Mouse (Mus musculus) urinary bladder, postnatal 25 days (tissue): Measurements from ENCODE around the gene Cfap58.

Source experiments
- DNase-seq: peaks from one replicate; pipeline ENCODE4 v3.0.0; 2022; ENCODE audit warnings: low spot score

Cfap58 gene

DNA sequence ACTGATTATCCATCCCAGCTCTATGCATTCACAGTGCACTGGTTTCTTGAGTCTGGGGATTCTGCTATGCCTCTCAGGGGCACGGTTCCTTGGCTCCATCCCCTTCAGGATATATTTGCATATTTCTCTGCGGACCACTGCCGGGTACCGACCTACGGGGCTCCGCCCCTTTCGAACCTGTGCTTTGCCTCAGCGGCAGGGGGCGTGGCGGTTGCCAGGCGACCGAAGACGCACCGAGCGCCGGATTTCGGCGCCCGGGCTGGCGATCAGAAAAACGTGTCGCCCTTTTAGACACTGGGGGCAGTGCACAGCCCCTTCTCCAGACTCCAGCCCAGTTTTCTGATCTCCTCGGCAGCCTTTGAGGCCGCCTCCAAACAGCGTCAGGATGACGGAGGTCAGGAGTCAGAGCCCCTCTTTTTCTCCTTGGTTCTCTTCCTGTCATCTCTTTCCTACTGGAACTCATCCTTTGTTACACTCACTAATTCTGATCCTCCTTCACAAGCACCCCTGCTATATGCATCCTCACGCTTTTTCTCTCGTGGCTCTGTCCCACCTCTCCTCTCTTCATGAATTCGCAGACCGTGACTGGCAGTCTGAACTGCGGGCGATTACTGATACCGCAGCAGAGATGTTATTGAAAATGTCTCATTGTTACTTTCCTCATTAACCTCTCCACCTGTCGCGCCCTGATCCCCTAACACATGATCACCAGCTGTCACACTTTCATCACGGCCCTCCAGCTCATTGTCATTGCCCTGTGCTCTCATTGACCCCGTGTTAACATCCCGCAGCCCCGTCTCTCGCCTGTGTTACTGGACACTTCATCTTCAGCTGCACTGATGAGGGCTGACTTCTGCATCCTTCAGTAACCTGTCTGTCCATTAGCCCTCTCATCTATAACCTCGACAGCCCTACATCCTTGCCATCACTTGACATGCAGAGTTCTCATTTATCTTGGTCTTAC is at the start of gene Cfap58:
Cfap58 (plus strand) TSS at position 233 of the 964 bp plus-strand sequence.
- peak; percentile 42 for DNase-seq

DNA sequence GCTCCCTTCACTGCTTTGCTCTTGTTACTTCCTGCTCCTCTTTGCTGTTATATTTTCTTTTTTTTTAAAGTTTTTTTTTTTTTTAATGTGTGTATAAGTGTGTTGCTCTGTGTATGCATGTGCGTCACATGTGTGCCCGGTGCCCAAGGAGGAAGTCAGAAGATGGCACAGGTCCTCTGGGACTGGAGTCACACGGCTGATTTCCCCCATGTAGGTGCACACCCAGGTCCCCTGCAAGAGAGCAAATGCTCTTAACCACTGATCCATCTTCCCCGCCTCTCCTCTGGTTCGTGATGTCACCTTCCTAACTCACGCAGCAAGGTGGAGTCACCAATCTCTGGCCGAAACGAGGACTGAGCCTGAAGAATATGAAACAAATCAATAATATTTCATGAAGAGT is 49.4 kb upstream of the Cfap58 start:
- no peak for DNase-seq

GRCm38 (mm10) chr19:47890489-47891130 is 46.9 kb upstream of the Cfap58 start:
- no peak for DNase-seq

- no peak for DNase-seq
These were observed 45.7 kb upstream of the Cfap58 start for GRCm38 (mm10) chr19:47891562-47892312.

DNA sequence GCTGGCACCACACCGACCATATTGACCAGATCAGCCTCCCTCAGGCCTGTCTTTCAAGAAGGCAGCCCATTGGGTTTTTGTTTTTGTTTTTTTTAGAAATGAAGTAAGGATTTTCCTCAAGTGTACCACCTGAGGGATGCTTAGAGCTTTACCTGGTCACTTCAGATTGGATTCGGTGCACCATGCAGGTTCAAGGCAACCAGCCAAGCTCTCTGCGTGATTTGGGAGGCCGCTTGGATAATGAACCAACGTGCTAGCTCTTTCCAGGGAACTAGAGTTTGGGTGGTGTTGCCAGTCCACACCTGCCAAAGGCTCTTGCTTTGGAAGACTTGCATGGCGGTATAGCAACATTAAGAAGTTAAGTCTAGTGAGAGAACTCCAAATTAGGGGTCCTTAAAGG is 44.4 kb upstream of the Cfap58 start:
- no peak for DNase-seq

- no peak for DNase-seq
These were observed 38.9 kb upstream of the Cfap58 start for GRCm38 (mm10) chr19:47898472-47899079.

DNA sequence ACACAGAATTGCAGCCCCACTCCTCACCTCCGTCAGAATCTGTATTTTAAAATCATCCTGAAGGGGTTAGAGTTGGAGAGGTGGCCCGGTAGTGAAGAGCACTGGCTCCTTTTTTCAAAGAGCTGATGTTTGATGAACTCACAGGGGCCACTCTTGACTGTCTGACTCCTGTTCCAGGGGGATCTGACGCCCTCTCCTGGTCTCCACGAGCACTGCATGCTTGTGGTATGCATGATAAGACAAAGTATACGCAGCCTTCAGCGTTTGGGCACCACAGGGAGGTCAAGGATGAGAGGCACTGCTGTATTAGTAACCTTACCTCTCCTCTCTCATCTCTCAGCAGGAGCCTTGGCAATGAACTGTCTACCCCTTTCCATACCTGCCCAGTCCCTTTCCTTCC is 37.5 kb upstream of the Cfap58 start:
- no peak for DNase-seq

DNA sequence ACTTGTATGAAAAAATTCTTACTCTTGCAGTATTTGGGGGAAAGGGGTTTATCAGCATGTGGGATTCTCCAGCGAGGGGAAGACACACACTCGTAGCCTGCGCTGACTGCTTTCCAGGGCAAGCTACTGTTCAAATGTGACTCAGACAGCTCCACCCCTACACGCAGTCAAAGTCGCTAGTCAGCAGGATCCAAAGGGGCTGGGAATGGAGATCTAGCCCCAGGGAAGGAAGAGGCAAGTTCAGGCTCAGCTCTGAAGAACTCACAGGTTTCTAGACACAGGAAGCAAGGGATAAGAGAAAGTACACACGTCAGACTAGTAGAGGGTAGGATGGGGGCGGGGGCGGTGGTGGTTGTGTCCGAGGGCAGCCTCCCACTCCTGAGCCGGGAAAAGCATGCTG is 36.9 kb upstream of the Cfap58 start:
- DNase-seq, result no peak

DNA sequence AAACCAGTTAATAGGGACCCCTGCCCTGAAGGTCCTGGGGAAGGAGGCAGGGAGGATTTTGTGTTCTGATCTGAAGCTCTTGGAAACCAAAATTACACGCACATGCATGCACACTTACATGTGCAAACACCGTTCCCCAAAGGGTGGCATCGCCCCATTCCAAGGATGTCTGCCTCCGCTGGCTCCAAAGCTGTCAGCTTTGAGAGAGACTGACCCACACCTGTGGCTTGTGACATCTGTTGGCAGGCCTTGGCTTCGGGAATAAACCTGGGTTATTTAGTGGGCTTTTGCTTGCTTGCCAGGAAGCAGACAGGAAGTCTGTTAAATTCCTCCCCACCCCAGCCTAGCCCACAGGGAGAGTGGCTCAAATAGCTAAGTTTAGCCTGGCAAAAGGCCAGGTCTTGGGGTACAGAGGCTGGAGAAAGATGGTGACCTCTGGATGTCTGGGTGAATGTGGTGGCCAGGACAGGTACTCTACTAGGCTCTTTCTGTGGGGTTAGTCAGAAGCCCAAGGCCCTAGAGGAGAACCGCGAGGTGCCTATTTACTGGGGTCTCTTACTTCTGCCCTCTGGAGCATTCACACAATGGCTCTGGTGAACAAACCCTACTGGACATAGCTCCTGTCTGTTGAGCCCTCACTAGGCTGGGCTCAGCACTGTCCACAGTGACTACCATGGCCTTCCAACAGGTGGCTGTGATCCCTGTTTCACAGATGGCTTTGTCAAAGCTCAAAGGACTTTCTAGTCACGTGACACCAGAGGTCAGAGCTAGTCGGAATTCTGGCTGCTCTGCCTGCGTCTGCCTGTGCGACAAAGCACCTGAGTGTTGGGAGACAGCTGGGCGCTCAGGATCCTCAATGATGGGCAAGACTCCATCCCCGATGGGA is 34.9 kb upstream of the Cfap58 start:
- DNase-seq, result no peak

DNA sequence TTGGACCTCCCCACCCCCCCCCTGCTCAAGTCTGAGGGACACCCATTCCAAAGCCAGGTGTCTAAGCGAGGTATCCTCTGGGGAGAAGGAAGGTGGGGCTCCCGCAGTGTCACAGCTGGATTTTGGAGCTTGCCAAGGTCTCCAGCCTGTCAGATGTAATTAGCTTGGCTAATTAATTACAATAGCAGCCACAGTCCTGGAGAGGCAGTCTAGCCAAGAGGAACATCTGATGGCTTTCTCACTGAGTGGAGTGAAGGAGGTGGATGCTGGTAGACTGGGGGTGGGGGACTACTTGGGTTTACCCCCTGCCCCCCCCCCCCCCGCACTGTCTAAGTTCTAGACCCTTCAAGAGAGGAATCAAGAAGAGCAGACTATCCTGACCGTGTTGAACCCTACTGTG is 33.8 kb upstream of the Cfap58 start:
- no peak for DNase-seq

GRCm38 (mm10) chr19:47905081-47905480 is 32.4 kb upstream of the Cfap58 start:
- no peak for DNase-seq

DNA sequence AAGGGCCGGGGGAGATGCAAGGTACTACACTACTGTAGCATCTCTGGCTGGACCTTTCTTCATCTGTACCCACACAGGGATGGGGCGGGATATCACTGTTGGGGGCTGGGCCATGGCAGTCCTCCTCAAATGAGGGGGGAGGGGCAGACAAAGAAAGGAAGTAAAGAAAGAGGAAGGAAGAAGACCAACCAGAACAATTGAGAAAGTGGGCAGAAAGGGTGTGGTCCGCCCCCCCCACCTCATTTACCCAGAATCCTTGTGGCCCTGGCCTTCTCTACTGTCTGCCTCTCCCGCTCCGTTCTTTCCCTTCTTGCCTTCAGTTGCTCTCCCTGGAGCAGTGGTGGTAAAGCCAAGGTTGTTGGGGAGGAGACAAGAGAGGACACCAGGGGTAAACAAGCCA is 31.9 kb upstream of the Cfap58 start:
- no peak for DNase-seq

DNA sequence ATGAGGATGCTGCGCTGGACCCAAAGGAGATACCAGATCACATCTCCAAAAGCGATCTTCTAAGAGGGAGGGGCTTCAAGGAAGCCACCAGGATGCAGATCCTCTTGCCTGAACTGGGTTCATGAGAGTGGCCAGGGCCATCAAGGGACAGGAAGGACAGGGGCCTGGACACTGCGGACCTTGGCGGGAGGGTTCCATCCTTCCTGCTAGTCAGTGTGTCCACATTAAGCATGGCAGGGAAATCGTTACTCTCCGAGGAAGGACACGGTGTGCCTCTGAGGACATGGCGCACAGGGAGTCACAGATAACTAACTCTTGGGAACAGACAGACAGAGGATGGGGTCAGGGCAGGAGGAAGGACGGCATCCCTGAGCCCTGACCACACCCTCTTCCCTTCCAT is 29.9 kb upstream of the Cfap58 start:
- no peak for DNase-seq

DNA sequence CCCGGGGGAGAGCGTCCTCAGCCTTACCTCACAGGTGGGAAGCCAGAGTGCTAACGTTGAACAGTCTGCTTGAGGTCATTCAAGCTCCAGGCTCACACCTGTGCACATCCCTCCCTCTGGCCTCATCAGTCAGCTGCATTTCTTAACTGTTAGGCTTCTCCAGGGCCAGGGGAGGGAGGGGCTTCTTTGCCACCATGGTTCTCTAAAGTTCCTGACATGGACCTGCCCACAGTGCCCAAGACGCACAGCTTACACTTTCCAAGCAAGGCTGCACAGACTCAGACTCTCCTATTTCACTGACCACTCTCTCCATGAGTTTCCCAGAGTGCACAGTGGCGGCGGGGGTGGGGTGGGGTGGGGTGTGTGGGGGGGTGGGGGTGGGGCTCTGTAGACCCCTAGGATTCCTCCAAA is 28.5 kb upstream of the Cfap58 start:
- no peak for DNase-seq

DNA sequence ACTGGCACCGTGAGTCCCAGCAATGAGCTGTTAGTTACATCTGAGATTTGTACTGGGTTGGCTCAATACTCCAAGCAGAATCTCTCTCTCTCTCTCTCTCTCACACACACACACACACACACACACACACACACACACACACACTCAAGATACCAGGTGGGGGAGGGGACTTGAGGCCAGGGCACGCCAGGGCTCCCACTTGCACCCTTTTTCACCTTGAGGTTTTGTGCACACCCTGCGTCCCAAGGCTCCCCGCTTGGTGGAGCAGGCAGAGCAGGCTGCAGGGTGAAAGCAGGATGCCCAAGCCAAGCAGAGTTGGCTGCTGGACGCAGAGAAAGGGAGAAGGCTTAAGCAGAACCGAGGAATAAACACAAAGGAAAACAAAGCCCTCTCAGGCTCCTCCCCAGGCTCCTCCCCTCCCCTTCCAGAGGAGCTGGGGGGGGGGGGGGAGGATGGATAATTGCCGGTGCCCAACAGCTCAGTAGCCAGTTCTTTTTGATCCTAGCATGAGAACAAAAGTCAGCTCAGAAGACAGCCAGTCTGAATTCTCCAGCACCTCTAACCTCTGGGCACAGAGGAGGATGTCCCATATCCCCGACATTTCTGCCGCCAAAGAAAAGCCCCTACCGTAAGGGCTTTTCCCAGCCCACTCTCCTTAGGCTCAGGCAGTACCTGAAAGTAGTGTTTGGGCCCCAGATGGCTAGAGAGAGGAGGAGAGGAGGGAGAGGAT is 27.9 kb upstream of the Cfap58 start:
- no peak for DNase-seq

- DNase-seq, result no peak
These were observed 27.3 kb upstream of the Cfap58 start for GRCm38 (mm10) chr19:47910117-47910618.

DNA sequence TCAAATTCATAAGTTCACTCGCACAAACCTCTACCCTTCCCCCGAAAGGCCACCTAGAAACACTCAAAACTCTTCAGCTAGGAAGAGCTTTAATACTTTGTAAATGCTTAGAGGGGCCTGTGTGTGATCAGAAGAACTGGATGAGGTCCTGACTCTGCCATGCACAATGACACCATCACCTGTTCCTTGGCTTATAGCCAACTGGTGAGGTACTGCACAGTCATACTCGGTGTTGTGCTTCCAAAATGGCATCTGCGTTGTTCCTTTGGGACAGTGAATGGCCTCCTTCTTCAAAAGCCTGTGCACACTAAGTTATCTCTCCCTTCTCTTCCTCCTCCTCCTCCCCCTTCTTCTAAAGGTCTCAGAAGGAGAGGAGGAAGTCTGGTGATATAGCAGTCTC is 26.7 kb upstream of the Cfap58 start:
- no peak for DNase-seq

DNA sequence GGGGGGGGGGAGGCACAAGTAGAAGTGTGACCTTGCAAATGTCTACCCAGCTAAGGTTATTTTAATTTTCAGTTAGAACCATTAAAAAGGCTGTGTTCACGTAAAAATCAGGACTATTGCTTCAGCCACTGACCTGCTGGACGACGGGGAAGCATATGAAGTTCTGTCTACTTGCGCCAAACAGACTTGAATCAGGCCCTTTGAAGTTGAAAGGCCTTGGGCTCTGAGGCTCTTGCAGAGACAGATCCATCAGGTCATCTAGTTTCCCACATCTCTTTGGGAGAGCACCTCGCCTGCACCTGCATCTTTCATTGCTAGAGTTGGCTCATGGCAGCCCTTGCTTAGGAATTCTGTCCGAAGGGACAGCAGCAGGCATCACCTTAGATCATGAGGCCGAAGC is 24.1 kb upstream of the Cfap58 start:
- DNase-seq, result no peak

DNA sequence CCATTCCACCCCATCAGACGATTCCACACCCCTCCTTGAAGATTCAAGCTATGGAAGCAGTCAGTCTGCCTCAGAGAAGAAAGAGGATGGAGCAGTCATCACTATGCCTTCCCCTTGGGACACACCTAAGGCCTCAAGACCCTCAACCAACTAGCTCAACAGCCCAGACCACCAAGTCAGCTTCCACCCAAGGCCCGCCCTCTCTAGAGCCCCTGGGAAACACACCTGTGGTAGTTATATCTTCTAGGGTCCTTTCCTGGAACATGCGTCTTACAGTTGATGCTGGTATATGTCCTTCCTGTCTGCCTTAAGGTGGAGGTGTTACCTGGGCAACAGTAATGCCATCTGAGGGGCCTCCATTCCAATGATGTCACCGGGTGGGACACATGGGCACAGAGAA is 23.3 kb upstream of the Cfap58 start:
- DNase-seq, result no peak

DNA sequence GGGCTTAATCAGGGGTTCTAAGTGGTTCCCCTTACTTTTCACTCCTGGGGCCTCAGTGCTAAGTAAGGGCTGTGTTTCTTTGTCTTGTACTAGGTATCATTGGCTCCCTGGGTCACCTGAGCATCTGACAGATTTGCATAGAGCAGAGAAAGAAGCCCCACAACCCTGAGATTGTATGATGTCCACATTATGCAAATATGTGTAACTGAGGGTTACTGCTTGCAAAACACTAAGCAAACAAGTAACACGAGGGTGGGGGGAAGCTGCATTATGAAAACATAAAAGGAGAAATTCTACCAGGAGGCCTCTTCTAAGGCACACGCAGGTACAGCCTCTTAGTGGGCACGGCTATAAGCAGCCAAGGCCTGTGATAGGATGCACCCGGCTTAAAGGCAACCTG is 22.2 kb upstream of the Cfap58 start:
- DNase-seq, result no peak
